Mouse (Mus musculus) heart, adult 2 months (tissue): ENCODE measurements around the gene 1600012H06Rik.
"Not testable (repeated sequence)": the region's sequence is repeated elsewhere in the genome, so short reads cannot be mapped to it uniquely, and the experiment has no call there.

Source experiments
- EP300 ChIP-seq: fragments of 200-500 bp; IDR thresholded peaks from 2 replicates; pipeline ENCODE4 v1.6.1; 2011; ENCODE audit warnings: low read depth, low read length, control low read depth; ENCODE audit not compliant: insufficient read depth
- POLR2A ChIP-seq: fragments of 200-500 bp; IDR thresholded peaks from 2 replicates; pipeline ENCODE4 v1.6.1; 2011; ENCODE audit warnings: mild to moderate bottlenecking, low read depth, low read length, control low read depth; ENCODE audit not compliant: insufficient read depth

- TF ChIP-seq EP300, POLR2A: not testable (repeated sequence)
These were observed 18.7 kb downstream of the 1600012H06Rik start for GRCm38 (mm10) chr17:14961557-14962154.
